Comparison of ENCODE assay signal across 7 mouse cellular contexts in the genomic region with DNA sequence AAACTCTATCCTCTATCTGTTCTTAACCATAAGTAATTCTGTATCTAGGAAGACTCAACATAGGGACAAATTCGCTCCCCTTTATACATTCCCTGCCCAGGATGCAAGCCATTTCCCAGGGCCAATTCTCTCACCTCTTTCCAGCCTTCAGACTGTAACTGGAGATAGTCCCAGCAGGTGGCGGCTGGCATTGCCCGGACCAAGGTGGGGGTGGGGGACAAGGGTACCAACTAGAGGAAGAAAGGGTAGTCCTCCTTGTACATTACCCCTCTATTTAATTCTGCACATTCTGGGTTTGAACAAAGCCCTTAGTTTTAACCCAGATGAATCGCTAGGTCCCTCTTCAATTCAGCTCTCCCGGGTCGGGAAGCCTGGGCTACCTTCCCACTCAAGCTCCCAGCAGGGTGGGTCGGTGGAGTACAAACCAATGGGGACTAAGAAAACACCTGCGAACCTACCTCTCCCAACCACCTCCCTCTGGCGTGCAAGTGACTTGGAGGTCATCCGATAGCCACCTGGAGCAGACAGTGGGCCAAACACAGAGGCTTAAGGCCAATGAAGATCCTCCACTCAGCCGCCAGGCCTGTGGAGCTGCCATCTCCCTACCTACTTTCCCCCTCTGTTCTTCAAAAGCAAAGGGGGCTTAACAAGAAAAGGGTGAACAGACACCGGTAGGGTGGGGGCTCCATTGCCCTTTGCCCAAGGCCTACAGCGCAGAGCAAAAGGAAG. TPM values are rescaled to one million over a fixed set of nuclear protein-coding genes. Genes with fewer than 3 reads are reported as not detected.
DNase-seq lines count a peak whose midpoint lies in the region; ATAC-seq and TF ChIP-seq lines count a peak whose summit lies in the region.

No protein-coding gene starts in this region.

- no peak for DNase-seq in spleen, adult 2 months (ENCODE audit: low read depth in 1 of 2, low spot score in 2 of 2)
- DNase-seq in spleen, postnatal 14 days (ENCODE audit: low spot score in 2 of 2): no peak
- DNase-seq in cerebellum, adult 9-10 months: peak; percentile 85
- peak; percentile 28 to 42 for DNase-seq in heart, postnatal 10 days
- DNase-seq in liver, embryonic 13.5 days: no peak
- peak; percentile 46 for DNase-seq in stomach, postnatal 0 days (ENCODE audit: low spot score)

- H3K4me1 ChIP-seq in spleen, adult 2 months (ENCODE audit: control insufficient read depth, insufficient read depth, insufficient read length): peaks cover 14% of the 10 kb centered on the region; the same call in 1 of the 2 replicates
- H3K4me1 ChIP-seq in liver, embryonic 13.5 days (replicated peaks): peaks cover 63% of the 10 kb centered on the region
- H3K4me1 ChIP-seq in stomach, postnatal 0 days (replicated peaks; ENCODE audit: control insufficient read depth, insufficient read depth): peaks cover 2% of the 10 kb centered on the region; the same call in 1 of the 2 replicates

- peaks cover 24% of the 10 kb centered on the region for H3K36me3 ChIP-seq in spleen, adult 2 months (ENCODE audit: control insufficient read depth, insufficient read depth, low read length)
- H3K36me3 ChIP-seq in liver, embryonic 13.5 days: peaks cover 34% of the 10 kb centered on the region
- H3K36me3 ChIP-seq in stomach, postnatal 0 days (ENCODE audit: control insufficient read depth, insufficient read depth, low read length): peaks cover 23% of the 10 kb centered on the region

- TF ChIP-seq CTCF in spleen, adult 2 months (IDR thresholded peaks at IDR 0.05; ENCODE audit: extremely low read depth, insufficient read depth, insufficient read length, insufficient replicate concordance): no peak
- TF ChIP-seq CTCF in stomach, postnatal 0 days (IDR thresholded peaks at IDR 0.05; ENCODE audit: low read depth): peak; percentile 45

- no peak for TF ChIP-seq EP300 in stomach, postnatal 0 days (optimal IDR thresholded peaks at IDR 0.05)

- H3K9ac ChIP-seq in liver, embryonic 13.5 days: peak overlapping the region; percentile 85
- peak overlapping the region; percentile 88 for H3K9ac ChIP-seq in stomach, postnatal 0 days (ENCODE audit: low read length)

- ATAC-seq in liver, embryonic 13.5 days (ENCODE audit: low read depth): no peak
- no peak for ATAC-seq in stomach, postnatal 0 days (ENCODE audit: low FRiP score, low TSS enrichment)
- ATAC-seq in CD4-positive, CD25-positive, alpha-beta regulatory T cell, adult 4 months: no peak

- H3K27me3 ChIP-seq in spleen, adult 2 months (ENCODE audit: control insufficient read depth, insufficient read depth, low read length): no peaks in the 10 kb centered on the region
- no peaks in the 10 kb centered on the region for H3K27me3 ChIP-seq in liver, embryonic 13.5 days
- no peaks in the 10 kb centered on the region for H3K27me3 ChIP-seq in stomach, postnatal 0 days (ENCODE audit: control insufficient read depth, insufficient read depth, low read length)

- peak overlapping the region; percentile 97 for H3K4me2 ChIP-seq in liver, embryonic 13.5 days
- H3K4me2 ChIP-seq in stomach, postnatal 0 days (replicated peaks; ENCODE audit: low read depth): peak overlapping the region; percentile 90

- 40% methylated on average over 13 of the region's 13 CpGs for WGBS in spleen, adult 2 months
- WGBS in liver, embryonic 13.5 days (ENCODE audit: insufficient replicate concordance): 25% methylated on average over 13 of the region's 13 CpGs
- 17% methylated on average over 13 of the region's 13 CpGs for WGBS in stomach, postnatal 0 days

- H3K27ac ChIP-seq in spleen, adult 2 months (ENCODE audit: insufficient read depth, low read length): no peak overlapping the region
- H3K27ac ChIP-seq in liver, embryonic 13.5 days: peak overlapping the region; percentile 90
- H3K27ac ChIP-seq in stomach, postnatal 0 days (replicated peaks): peak overlapping the region; percentile 98

- H3K9me3 ChIP-seq in liver, embryonic 13.5 days (replicated peaks): no peaks in the 10 kb centered on the region
- no peaks in the 10 kb centered on the region for H3K9me3 ChIP-seq in stomach, postnatal 0 days (ENCODE audit: control insufficient read depth, low read length)

- intact Hi-C loops in heart, postnatal 10 days (cut with DNase I): no loop called here

- H3K4me3 ChIP-seq in spleen, adult 2 months (ENCODE audit: extremely low read depth, insufficient read depth, insufficient read length): peak overlapping the region; percentile 90; the same call in 1 of the 2 replicates
- H3K4me3 ChIP-seq in liver, embryonic 13.5 days (replicated peaks): peak overlapping the region; percentile 85
- H3K4me3 ChIP-seq in stomach, postnatal 0 days (ENCODE audit: low read depth, low read length): peak overlapping the region; percentile 82

- TF ChIP-seq POLR2A in spleen, adult 2 months (IDR thresholded peaks at IDR 0.05; ENCODE audit: low read depth, low read length): no peak

RNA-seq across cellular contexts. Expression of gene Zfp687, which starts 1.4 kb away (rescaled TPM):
- 18.5 and 21.0 TPM in 2 replicates for polyA plus RNA-seq in spleen, adult 2 months (2012; rRNA removed)
- total RNA-seq in heart, postnatal 10 days (2021): 10 to 100 TPM; 20.3 to 24.3 TPM
- 5.8 and 8.2 TPM in 2 replicates for polyA plus RNA-seq in liver, embryonic 13.5 days (2015; fragmentation: Nextera tagmentation; extraction: Ambion mirVana)
- 8.2 and 10.0 TPM in 2 replicates for polyA plus RNA-seq in stomach, postnatal 0 days (2015; fragmentation: Nextera tagmentation; extraction: Ambion mirVana)
- 10 to 100 TPM; 10.9 to 24.0 TPM for polyA plus RNA-seq in CD4-positive, CD25-positive, alpha-beta regulatory T cell, adult 4 months (2017; shearing (Covaris generic))

RNA-seq across cellular contexts. Expression of gene Psmd4, which starts 28.6 kb away (rescaled TPM):
- polyA plus RNA-seq in spleen, adult 2 months (2012; rRNA removed): 90.5 and 108 TPM in 2 replicates
- total RNA-seq in heart, postnatal 10 days (2021): 100 to 1,000 TPM; 140 to 142 TPM
- 202 and 204 TPM in 2 replicates for polyA plus RNA-seq in liver, embryonic 13.5 days (2015; fragmentation: Nextera tagmentation; extraction: Ambion mirVana)
- polyA plus RNA-seq in stomach, postnatal 0 days (2015; fragmentation: Nextera tagmentation; extraction: Ambion mirVana): 171 and 175 TPM in 2 replicates
- 100 to 1,000 TPM; 171 to 277 TPM for polyA plus RNA-seq in CD4-positive, CD25-positive, alpha-beta regulatory T cell, adult 4 months (2017; shearing (Covaris generic))

RNA-seq across cellular contexts. Expression of gene Pi4kb, which starts 39.3 kb away (rescaled TPM):
- polyA plus RNA-seq in spleen, adult 2 months (2012; rRNA removed): 30.2 and 31.7 TPM in 2 replicates
- 10 to 100 TPM; 35.6 to 41.1 TPM for total RNA-seq in heart, postnatal 10 days (2021)
- 11.6 and 12.4 TPM in 2 replicates for polyA plus RNA-seq in liver, embryonic 13.5 days (2015; fragmentation: Nextera tagmentation; extraction: Ambion mirVana)
- polyA plus RNA-seq in stomach, postnatal 0 days (2015; fragmentation: Nextera tagmentation; extraction: Ambion mirVana): 10.0 and 11.2 TPM in 2 replicates
- 10 to 100 TPM in 1 of 2 experiments, 1 to 10 TPM in 1; 9.4 to 17.1 TPM for polyA plus RNA-seq in CD4-positive, CD25-positive, alpha-beta regulatory T cell, adult 4 months (2017; shearing (Covaris generic))

RNA-seq across cellular contexts. Expression of gene Rfx5, which starts 60.0 kb away (rescaled TPM):
- 23.9 and 26.4 TPM in 2 replicates for polyA plus RNA-seq in spleen, adult 2 months (2012; rRNA removed)
- 10 to 100 TPM; 10.1 to 10.4 TPM for total RNA-seq in heart, postnatal 10 days (2021)
- 0.96 and 1.8 TPM in 2 replicates for polyA plus RNA-seq in liver, embryonic 13.5 days (2015; fragmentation: Nextera tagmentation; extraction: Ambion mirVana)
- 3.0 and 3.2 TPM in 2 replicates for polyA plus RNA-seq in stomach, postnatal 0 days (2015; fragmentation: Nextera tagmentation; extraction: Ambion mirVana)
- polyA plus RNA-seq in CD4-positive, CD25-positive, alpha-beta regulatory T cell, adult 4 months (2017; shearing (Covaris generic)): 10 to 100 TPM in 1 of 2 experiments, 1 to 10 TPM in 1; 9.4 to 10.9 TPM

Comparison
In these comparisons a context has a peak if more than half of its experiments do, and no peak if none do; other contexts are left out.
1. DNase-seq: peak in cerebellum, adult 9-10 months (single experiment), heart, postnatal 10 days (2 of 2) and stomach, postnatal 0 days (single experiment); none in spleen, adult 2 months (0 of 2), spleen, postnatal 14 days (0 of 2) and liver, embryonic 13.5 days (single experiment).
2. Peak in every context shown above with its lines, with median percentiles within 50 percentile points of each other: H3K4me3 ChIP-seq.